Mouse (Mus musculus): Measurements from ENCODE around the gene Mettl7a2. TPM values are rescaled to one million over a fixed set of nuclear protein-coding genes. Genes with fewer than 3 reads are reported as not detected.
"Not testable (repeated sequence)": the region's sequence is repeated elsewhere in the genome, so short reads cannot be mapped to it uniquely, and the experiment has no call there.

The Mettl7a2 gene
- polyA plus RNA-seq, 1 experiment from 2014 or later, result not detected

DNA sequence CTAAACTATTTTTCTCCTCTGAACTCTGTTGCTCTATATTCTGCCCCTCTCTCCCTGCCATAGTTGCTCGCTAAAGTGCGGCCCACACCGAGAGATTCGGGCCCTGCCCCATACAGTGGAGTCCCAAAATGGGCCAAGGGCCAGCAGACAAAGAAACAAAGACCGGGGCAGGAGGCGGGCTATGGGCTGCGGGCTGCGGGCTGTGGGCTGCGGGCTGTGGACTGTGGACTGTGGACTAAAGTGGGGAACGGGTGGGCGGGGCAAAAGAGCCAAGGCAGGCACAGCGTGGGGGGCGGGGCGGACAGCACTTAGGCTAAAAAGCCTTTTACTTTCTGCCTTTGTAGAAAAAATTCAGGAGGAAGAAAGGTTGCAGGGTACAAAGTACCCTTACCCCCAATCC, 6.2 kb upstream of the Mettl7a2 start:
- Histone ChIP-seq H3K4me1 (no peaks in the 10 kb centered on the region), H3K9ac (replicated peaks) (no peak overlapping the region), H3K27me3 (replicated peaks) (no peaks in the 10 kb centered on the region), H3K4me3 (replicated peaks) (no peak overlapping the region), H3K4me2 (no peak overlapping the region), H3K9me3 (replicated peaks) (no peaks in the 10 kb centered on the region), H3K27ac (replicated peaks) (no peak overlapping the region), H3K36me3 (no peaks in the 10 kb centered on the region)
- 62% methylated on average over 13 of the region's 14 CpGs for WGBS
- ATAC-seq (ENCODE audit: low FRiP score), result no peak

- Histone ChIP-seq H3K27ac (replicated peaks) (no peak overlapping the region), H3K4me3 (replicated peaks) (no peak overlapping the region), H3K4me1 (no peaks in the 10 kb centered on the region), H3K36me3 (no peaks in the 10 kb centered on the region), H3K9me3 (replicated peaks) (no peaks in the 10 kb centered on the region), H3K4me2 (no peak overlapping the region), H3K9ac (replicated peaks) (no peak overlapping the region), H3K27me3 (replicated peaks) (no peaks in the 10 kb centered on the region)
- 64% methylated on average over 2 of the region's 2 CpGs for WGBS
- no peak for ATAC-seq (ENCODE audit: low FRiP score)
Observed at GRCm38 (mm10) chr15:100349496-100349895, 3.5 kb upstream of the Mettl7a2 start.

DNA sequence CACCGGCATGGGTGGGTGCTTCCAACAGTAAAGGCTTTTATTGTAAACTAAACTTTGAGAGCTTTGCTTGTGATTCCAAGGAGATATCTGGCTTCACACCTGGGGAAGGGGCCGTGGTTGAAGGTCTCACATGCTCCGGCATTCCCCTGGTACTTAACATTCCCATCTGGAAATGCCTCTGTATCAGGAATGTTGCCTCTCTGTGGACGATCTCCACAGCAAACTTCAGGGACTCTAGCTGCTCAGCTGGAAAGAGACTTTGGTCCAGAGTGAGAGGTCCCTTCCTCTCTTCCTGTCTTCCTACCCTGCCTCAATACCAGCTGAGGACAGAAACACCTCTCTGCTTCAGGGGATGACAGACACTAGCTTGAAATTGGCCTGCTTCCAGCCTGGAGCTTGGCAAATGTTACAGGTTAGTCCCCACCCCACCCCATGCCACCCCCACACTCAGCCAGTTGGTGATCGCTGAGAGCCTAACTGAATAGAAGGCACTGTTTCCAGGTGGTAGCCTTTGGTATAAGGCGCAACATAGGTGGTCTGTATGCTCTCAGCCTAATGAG, 1.4 kb upstream of the Mettl7a2 start:
- Histone ChIP-seq H3K27me3 (replicated peaks) (no peaks in the 10 kb centered on the region), H3K9me3 (replicated peaks) (no peaks in the 10 kb centered on the region), H3K27ac (replicated peaks) (no peak overlapping the region), H3K9ac (replicated peaks) (no peak overlapping the region), H3K4me3 (replicated peaks) (no peak overlapping the region), H3K36me3 (no peaks in the 10 kb centered on the region), H3K4me1 (no peaks in the 10 kb centered on the region), H3K4me2 (no peak overlapping the region)
- WGBS, result 75% methylated on average over 6 of the region's 6 CpGs
- no peak for ATAC-seq (ENCODE audit: low FRiP score)

GRCm38 (mm10) chr15:100353399-100353798, 399 bp downstream of the Mettl7a2 start:
- H3K9me3 ChIP-seq (replicated peaks); H3K27me3 ChIP-seq (replicated peaks); H3K4me3 ChIP-seq (replicated peaks); H3K36me3 ChIP-seq; H3K4me1 ChIP-seq; H3K27ac ChIP-seq (replicated peaks); ATAC-seq (ENCODE audit: low FRiP score); H3K4me2 ChIP-seq; H3K9ac ChIP-seq (replicated peaks): not testable (repeated sequence)
- WGBS, result 89% methylated on average over 19 of the region's 22 CpGs

DNA sequence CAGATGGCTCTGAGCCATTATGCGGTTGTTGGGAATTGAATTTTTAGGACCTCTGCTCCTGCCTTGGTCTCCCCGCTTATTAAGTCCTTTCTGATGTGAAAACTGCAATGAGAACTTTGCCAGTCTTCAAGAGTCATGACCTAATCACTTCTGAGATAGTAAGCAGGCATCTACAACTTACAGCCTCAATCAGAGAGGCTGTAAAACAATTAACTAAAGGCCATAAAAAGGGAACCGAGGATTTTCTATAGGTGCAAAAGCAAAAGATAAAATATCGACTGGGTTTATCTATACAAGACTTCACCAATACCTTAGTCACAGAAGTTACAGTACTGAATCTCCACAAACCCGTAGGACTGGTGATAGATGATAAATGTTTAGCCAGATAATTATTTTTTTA, 2.9 kb downstream of the Mettl7a2 start:
- Histone ChIP-seq H3K27ac (replicated peaks) (no peak overlapping the region), H3K36me3 (no peaks in the 10 kb centered on the region), H3K4me3 (replicated peaks) (no peak overlapping the region), H3K4me2 (no peak overlapping the region), H3K9me3 (replicated peaks) (no peaks in the 10 kb centered on the region), H3K9ac (replicated peaks) (no peak overlapping the region), H3K27me3 (replicated peaks) (no peaks in the 10 kb centered on the region), H3K4me1 (no peaks in the 10 kb centered on the region)
- ATAC-seq (ENCODE audit: low FRiP score), result no peak
- 44% methylated on average over 5 of the region's 5 CpGs for WGBS

DNA sequence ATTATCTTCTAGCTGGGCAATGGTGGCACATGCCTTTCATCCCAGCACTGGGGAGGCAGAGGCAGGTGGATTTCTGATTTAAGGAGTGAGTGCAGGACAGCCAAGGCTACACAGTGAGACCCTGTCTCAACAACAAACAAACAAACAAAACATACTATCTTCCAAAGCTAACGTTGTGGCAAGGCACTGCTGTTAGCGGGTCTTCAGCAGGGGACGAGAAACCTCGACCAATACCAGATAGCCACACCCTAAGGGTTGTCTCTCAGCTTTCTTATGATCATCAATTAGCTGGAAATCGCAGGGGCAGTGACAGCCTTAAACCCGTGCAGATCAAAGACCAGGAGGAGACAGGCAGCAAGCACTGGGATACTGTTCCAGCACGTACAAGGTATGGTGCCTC, 11.2 kb downstream of the Mettl7a2 start, which contains the start of gene Higd1c:
Higd1c (plus strand) TSS at position 301 of the 400 bp plus-strand sequence.
- H3K9ac ChIP-seq (replicated peaks), result no peak within 1 kb of the TSS
- WGBS, result 73% methylated on average over 7 of the region's 7 CpGs

DNA sequence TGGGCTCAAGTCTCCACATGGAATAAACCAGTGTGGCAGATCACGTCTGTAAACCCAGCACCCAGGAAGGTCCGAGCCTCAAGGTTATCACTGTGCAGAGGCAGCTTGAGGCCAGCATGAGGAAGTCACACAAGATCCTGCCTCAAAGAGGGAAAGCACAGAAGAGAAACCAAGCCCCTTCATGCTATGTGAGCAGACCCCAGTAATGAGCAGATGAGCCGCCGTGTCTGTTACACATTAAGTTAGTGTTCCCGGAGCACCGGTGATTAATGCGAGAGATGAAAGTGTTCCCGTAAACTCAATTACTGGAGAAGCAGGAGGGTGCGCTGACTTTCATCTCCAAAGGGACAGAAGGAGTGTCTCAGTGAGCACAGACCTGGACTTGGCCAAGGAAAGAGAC, 13.0 kb downstream of the Mettl7a2 start:
- H3K9ac ChIP-seq (replicated peaks); H3K4me3 ChIP-seq (replicated peaks); H3K36me3 ChIP-seq; H3K4me2 ChIP-seq; H3K27me3 ChIP-seq (replicated peaks); ATAC-seq (ENCODE audit: low FRiP score); H3K9me3 ChIP-seq (replicated peaks); H3K4me1 ChIP-seq; H3K27ac ChIP-seq (replicated peaks): not testable (repeated sequence)
- 40% methylated on average over 9 of the region's 9 CpGs for WGBS

More for the DNA sequence above, 11.2 kb downstream of the Mettl7a2 start, which contains the start of gene Higd1c:
- H3K27ac ChIP-seq (replicated peaks), result no peak within 1 kb of the TSS
- no peak for ATAC-seq (ENCODE audit: low FRiP score)
- H3K4me3 ChIP-seq (replicated peaks), result no peak within 1 kb of the TSS
- no peak within 1 kb of the TSS for H3K4me2 ChIP-seq
- H3K27me3 ChIP-seq (replicated peaks), result no peaks in the 10 kb centered on the region
- no peaks in the 10 kb centered on the region for H3K36me3 ChIP-seq
- H3K9me3 ChIP-seq (replicated peaks), result no peaks in the 10 kb centered on the region
- H3K4me1 ChIP-seq, result peaks cover 8% of the 10 kb centered on the region

DNA sequence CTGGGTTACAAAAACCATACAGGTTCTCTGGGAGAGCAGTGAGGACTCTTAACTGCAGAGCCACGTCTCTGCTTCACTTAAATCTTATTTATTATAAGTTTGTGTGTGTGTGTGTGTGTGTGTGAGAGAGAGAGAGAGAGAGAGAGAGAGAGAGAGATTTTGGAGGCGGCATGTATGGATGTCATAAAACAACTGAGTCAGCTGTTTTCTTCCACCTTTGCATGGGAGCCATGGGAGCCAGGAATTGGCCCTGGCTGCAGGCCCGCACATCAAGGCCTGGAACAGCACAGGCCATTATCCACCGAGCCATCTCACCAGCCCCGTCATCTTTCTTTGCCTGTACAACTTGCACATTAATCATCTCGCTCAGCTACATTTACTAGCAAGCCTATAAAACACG, 14.1 kb downstream of the Mettl7a2 start:
- Histone ChIP-seq H3K4me3 (replicated peaks) (no peak overlapping the region), H3K27ac (replicated peaks) (no peak overlapping the region), H3K4me2 (no peak overlapping the region), H3K36me3 (no peaks in the 10 kb centered on the region), H3K4me1 (peaks cover 8% of the 10 kb centered on the region), H3K9me3 (replicated peaks) (no peaks in the 10 kb centered on the region), H3K9ac (replicated peaks) (no peak overlapping the region), H3K27me3 (replicated peaks) (no peaks in the 10 kb centered on the region)
- WGBS, result 42% methylated on average over 7 of the region's 7 CpGs
- 0 out of 2 replicates have a peak, but pooled peaks have one; percentile 41 for ATAC-seq (ENCODE audit: low FRiP score)

DNA sequence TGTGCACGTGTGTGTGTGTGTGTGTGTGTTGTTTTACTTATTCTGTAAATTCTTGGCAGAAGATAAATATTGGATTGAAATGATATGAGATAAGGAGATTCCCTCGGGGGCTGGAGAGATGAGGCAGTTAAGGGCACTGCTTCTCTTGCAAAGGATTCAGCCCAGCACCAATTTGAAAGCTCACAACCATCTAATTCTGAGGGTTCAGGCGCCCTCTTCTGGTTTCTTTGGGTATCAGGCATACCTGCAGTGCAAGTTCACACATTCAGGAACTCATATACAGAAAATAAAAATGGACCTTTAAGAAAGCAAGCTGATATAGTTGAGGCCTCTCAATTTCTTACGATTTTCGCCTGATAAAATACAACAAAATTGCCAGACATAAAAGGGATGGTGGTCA, 22.1 kb downstream of the Mettl7a2 start:
- H3K9ac ChIP-seq (replicated peaks), result no peak overlapping the region
- H3K4me1 ChIP-seq, result no peaks in the 10 kb centered on the region
- no peak overlapping the region for H3K4me2 ChIP-seq
- no peak overlapping the region for H3K27ac ChIP-seq (replicated peaks)
- H3K36me3 ChIP-seq, result no peaks in the 10 kb centered on the region
- WGBS, result 26% methylated on average over 5 of the region's 5 CpGs
- H3K4me3 ChIP-seq (replicated peaks), result no peak overlapping the region
- no peaks in the 10 kb centered on the region for H3K9me3 ChIP-seq (replicated peaks)
- H3K27me3 ChIP-seq (replicated peaks), result no peaks in the 10 kb centered on the region
- no peak for ATAC-seq (ENCODE audit: low FRiP score)

DNA sequence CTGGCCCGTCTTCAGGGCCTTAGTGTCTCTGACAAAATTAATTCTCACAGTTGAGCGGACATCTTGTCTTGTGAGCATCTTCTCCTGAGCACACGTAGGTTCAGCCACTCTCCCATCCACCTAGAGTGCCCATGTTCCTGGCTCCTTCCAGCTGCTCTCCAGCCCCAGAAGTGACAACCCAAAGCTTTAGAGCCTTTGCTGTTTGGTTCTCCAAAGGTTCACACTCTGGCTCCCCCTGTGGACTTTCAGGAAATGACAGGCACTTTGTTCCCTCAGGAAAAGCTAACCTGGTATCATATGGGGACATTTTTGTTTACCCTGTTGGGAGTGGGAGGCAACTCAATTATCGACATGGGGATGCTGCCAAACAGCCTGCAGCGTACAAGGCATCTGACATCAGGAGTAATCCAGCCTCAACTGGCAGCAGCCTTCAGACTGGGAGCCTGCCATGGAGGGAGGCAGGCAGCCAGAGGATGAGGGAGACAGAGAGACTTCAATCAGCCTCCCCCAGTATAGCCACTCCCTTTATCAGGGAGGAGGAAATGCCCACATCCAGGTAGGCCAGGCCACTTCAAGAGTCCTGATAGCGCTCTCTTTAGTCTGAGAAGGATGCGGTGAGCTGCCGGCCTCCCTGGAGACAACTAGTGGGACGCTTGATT, 25.0 kb downstream of the Mettl7a2 start:
- H3K4me3 ChIP-seq (replicated peaks); H3K4me1 ChIP-seq; H3K9me3 ChIP-seq (replicated peaks); H3K9ac ChIP-seq (replicated peaks); ATAC-seq (ENCODE audit: low FRiP score); H3K4me2 ChIP-seq; H3K36me3 ChIP-seq; H3K27me3 ChIP-seq (replicated peaks); H3K27ac ChIP-seq (replicated peaks): not testable (repeated sequence)
- 52% methylated on average over 4 of the region's 9 CpGs for WGBS

DNA sequence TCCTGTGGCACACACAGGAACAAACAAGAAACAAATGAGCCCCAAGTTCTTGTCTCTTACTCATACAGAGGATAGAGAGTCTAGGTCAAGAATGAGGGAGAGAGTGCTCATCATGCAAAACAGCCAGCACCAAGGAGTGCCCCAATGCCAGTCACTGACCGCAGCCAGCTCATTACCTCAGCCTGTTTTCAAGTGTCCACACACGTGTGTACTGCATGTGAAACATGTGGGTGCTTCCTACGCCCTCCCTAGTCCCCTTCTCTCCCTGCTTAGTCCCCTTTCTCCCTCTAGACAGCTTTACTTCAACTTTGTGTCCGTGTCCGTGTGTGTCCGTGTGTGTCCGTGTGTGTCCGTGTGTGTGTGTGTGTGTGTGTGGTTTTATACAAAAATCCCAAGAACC, 26.7 kb downstream of the Mettl7a2 start:
- Histone ChIP-seq H3K9ac (replicated peaks) (no peak overlapping the region), H3K9me3 (replicated peaks) (no peaks in the 10 kb centered on the region), H3K36me3 (no peaks in the 10 kb centered on the region), H3K4me1 (no peaks in the 10 kb centered on the region), H3K27me3 (replicated peaks) (no peaks in the 10 kb centered on the region), H3K27ac (replicated peaks) (no peak overlapping the region), H3K4me2 (no peak overlapping the region), H3K4me3 (replicated peaks) (no peak overlapping the region)
- no peak for ATAC-seq (ENCODE audit: low FRiP score)
- WGBS, result 88% methylated on average over 8 of the region's 8 CpGs

GRCm38 (mm10) chr15:100380104-100380503, 27.1 kb downstream of the Mettl7a2 start:
- Histone ChIP-seq H3K4me2 (no peak overlapping the region), H3K4me3 (replicated peaks) (no peak overlapping the region)
- WGBS, result 53% methylated on average over 2 of the region's 2 CpGs

More at GRCm38 (mm10) chr15:100380104-100380503, 27.1 kb downstream of the Mettl7a2 start:
- no peak for ATAC-seq (ENCODE audit: low FRiP score)
- H3K36me3 ChIP-seq, result no peaks in the 10 kb centered on the region
- no peaks in the 10 kb centered on the region for H3K4me1 ChIP-seq
- H3K9me3 ChIP-seq (replicated peaks), result no peaks in the 10 kb centered on the region
- no peak overlapping the region for H3K9ac ChIP-seq (replicated peaks)
- no peaks in the 10 kb centered on the region for H3K27me3 ChIP-seq (replicated peaks)
- H3K27ac ChIP-seq (replicated peaks), result no peak overlapping the region

Data from neural tube, embryonic 15.5 days (tissue).